Mouse (Mus musculus) fibroblast of lung, adult 2 months (primary cell): ENCODE data around the gene Dgkq.
A peak's percentile ranks its signal among the peaks of the same experiment; 100 is the strongest.
"Not testable (repeated sequence)": the region's sequence is repeated elsewhere in the genome, so short reads cannot be mapped to it uniquely, and the experiment has no call there.

ENCODE experiments used
- DNase-seq: peaks from one replicate; pipeline ENCODE4 v3.0.0-alpha.2; 2011; ENCODE audit warnings: low read depth

The Dgkq gene

DNA sequence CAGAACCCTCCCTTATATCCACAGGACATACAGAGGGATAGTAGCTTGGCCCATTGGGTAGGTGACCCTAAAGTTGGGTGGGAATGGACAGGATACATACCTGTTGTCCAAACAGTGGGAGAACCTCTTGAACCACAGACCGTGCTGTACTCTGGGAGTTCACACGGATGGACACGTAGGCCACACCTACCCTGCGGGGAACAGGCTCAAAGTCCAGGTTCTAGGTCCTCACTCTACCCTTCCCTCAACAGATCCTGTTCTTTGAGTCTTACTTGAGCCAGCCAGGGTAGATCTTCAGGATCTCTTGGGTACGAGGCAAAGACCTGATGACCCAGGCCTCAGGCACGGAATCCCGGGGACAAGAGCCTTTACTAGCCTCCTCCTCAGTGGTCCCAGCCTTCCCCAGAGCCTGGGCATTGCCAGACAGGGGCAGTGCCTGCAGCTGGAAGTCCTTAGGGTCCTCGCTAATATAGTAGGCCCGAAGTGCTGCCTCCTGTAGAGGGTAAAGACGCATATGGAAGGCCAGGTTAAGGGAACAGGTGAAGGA, 15.0 kb downstream of the Dgkq start:
- DNase-seq, result no peak

DNA sequence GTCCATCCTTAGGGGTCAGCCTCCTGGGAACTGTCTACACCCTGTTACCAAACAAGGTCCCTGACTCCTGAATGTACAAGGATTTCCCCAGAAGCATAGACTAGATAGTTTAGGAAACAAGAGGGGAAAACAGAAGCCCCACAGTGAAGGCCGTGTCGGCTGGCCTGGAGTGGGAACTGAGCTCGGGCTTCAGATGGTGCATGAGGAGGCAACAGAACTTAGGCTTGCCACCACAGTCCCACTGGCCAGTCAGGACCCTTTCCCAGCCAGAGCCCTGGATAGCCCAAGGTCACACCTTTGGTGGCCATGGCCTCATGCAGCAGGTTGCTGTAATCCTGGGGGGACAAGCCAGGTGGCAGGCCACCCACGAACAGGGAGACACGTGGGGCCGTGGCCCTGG, 16.1 kb downstream of the Dgkq start:
- no peak for DNase-seq

DNA sequence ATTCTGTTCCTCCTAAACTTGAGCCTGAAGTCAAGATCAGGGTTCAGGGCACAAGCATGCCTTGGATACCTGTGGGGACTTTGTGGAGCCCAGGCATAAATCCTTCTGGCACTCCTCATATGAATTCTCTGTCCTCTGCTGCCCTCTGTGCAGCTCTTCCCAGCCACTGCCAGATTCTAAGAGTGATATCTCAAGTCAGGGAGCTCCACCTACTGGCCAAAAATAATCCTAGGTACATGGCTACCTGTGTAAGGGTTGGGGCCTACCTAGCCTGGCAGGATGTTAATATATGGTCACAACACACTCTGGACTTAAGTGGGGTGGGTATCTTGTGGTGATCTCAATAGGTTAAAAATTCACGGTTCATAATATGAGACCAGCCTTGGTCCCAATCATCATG, 17.6 kb downstream of the Dgkq start:
- DNase-seq, result no peak

DNA sequence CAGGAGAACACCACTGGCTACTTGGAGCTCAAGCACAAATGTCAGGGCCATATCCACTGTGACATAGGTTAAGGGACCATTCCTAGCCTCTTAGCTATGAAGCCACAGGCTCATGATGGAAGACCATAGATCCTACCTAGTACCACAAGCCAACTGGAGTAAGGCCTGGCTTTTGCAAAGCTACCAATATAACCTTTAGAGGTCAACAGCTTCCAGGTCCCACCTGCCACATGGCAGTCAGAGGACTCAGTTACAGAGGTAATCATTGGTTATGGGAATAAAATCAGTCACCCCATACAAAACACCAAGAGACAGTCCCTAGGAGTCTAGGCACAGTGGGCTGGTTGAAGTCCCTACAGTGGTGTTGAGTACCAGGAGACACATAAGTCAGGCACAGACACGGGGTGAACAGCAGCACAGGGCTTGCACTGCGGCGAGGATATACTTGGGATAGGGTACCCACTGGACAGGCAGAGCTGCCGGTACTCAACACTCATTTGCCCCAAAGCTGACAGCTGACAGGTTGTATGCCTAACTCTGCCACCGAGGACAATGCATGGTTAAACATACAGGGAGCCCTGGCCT, 18.2 kb downstream of the Dgkq start:
- no peak for DNase-seq

DNA sequence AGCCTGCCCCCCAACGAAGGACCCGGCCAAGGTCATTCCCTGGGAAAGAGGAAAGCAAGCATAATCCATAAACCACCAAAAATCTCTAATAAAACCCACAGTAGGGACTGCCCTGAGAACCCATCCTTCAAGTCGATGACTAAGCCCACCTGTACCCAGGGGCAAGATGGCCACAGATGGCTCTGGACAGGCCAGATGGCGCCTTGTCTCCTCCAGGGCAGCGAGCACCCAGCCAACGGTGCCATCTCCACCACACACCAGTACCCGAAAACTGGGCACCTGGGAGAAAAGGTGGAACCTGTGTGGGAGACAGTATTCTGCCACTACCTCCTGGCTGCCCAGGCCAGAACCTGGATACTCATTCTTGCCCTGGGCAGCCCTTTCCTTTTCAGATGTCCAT, 19.1 kb downstream of the Dgkq start:
- DNase-seq, result no peak

DNA sequence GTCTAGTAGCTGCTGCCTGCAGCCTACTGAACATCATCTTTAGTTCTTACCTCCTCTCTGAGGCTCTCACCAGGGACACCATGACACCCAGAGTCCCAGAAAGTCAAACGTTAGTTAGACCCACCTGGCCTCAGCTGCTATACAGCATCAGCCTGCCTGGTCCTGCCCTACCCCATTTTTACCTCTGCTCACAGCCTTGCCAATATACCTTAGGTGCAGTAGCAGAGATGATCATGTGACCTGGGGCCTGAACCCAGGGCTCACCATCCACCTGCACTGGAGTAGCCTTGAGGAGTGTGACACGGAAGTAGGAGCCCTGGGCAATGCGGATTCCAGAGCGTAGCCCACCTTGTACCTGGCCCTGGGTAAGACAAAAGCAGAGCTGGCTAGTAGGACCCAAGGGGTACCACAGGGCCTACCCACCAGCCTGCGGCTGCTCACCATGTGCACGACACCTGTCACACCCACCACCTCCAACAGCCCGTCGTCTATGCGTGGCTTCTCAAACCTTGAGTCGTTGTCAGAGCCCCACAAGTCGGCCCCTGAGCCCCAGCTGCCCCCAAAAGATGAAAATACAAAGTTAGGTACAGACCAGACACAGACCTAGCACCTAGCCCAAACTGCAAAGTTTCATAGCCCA, 20.4 kb downstream of the Dgkq start:
- DNase-seq, result no peak

DNA sequence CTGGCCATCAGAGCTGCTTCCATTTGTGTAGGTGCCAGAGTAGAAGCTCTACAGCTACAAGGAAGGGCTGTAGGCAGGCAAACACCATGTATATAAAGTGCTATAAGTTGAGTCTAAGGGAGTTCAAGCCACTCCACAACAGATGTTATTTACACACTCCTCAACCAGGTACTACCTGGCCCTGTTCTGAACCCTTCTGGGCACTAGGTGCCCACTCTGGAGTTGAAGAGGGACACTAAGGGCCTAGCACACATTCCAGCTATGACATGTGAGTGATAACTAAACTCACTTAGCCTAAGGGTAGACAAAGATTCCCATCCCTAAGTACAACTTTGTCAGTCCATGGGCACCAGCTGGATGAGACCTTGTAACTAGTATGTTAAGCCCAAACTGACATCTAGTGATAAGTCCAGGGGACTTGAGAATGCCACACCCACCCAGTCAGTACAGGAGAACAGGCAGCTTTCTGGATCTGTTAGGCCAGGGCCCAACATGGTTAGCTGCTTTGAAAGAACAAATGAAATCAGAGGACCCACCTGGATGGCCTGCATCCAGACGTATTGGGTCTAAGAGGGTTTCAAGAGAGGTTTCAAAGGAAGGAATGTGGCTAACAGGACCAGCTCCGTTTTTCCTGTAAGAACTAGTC, 21.5 kb downstream of the Dgkq start:
- DNase-seq, result no peak

DNA sequence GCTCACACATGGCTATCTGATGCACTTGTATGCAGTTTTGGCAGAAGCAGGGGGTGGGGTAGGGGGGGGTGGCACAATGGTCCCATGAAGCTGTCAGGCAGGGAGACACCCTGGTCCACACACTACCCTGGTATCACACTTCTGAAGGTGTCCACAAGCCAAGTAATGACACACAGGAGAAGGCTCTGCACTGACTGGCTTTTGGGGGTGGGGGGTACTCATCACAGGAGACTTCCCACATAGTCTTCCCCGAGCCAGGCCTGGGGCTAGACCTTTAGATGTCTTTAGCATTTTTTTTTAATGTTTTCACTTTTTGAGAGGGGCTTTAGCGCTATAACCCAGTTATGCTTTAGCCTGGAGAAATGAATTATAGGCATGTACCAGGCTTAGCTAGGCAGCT, 22.2 kb downstream of the Dgkq start:
- DNase-seq, result no peak

DNA sequence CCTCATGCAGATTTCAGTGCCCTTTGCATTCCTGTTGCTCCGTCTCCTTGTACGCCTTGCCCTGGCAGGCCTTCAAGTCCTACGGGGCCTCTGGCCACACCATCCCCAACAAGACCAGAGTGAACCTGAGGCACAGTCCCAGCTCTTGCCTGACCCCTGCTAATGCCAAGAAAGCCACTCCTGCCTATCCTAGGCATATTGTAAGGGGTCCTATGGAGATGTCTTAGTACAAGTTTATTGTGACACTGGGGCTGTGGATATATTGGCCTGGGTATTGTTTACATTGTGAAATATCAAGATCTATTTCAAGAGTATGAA, 23.2 kb downstream of the Dgkq start:
- DNase-seq, result no peak

DNA sequence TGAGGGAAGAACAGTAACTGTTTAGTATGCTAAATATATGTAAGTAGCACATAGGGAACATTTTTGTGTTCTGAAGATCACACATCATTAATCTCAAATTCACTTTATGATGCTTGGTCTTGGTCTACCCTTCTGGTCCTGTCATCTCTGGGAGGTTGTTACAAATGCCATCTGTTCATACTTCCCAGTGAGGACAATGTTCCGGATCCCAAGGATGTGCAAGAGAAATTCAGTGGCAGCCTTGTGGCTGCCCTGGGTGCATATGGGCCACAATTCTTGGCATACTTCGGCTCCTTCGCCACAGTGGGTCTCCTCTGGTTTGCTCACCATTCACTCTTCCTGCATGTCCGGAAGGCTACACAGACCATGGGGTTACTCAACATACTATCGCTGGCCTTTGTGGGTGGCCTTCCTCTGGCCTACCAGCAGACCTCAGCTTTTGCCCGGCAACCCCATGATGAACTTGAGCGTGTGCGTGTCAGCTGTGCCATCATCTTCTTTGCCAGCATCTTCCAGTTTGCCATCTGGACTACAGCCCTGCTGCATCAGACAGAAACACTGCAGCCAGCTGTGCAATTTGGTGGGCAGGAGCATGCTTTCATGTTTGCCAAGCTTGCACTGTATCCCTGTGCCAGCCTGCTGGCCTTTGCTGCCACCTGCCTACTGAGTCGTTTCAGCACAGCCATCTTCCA, 23.7 kb downstream of the Dgkq start:
- no peak for DNase-seq

DNA sequence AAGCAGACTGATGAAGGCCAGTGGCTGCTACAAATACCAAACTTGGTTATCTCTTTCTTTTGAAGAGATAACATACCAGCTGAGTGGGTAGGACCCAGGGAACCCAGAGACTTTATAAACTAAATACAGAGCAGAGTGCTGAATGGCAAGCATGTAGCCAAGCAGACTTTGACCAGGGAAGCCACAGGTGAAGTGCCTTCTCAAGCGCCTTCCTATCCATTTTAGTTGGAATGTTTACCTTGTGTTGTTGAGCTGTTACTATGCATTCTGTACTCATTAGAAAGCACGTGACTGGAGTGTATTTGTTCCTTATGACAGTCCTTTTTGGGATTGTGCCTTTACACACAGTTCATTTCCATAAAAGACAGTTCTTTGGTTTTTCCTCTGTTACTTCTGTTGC, 25.8 kb downstream of the Dgkq start:
- no peak for DNase-seq

DNA sequence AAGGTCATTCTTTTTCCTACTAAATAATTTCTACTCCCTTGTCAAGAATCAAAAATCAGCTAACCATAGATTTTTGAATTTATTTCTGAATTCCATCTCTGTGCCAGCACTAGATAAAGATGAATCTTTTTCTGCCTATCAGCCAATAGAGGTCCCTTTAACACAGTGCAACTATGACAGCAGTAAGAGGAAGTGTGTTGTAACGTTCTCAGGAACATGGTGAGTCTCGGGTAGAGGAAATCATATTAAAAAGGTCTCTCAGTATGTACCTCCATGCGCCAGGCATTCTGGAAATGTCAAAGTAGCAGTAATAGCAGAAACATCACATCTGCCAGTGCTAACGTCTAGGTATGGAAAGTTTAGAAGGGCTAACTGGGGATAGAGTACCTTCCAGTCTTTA, 33.3 kb downstream of the Dgkq start:
- DNase-seq, result no peak

DNA sequence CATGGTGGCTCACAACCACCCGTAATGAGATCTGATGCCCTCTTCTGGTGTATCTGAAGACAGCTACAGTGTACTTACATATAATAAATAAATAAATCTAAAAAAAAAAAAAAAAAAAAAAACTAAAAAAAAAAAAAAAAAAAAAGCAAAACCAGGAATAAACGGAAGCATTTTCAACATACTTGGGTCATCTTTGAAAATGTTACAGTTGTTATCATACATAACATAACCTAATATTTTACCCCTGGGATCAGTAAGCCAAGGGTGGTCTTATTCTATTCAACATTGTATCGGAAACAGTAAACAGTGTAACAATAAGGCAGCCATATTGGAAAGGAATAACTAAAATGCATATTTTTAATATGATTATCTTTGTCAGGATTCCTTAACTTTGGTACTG, 35.4 kb downstream of the Dgkq start:
- not testable (repeated sequence) for DNase-seq

DNA sequence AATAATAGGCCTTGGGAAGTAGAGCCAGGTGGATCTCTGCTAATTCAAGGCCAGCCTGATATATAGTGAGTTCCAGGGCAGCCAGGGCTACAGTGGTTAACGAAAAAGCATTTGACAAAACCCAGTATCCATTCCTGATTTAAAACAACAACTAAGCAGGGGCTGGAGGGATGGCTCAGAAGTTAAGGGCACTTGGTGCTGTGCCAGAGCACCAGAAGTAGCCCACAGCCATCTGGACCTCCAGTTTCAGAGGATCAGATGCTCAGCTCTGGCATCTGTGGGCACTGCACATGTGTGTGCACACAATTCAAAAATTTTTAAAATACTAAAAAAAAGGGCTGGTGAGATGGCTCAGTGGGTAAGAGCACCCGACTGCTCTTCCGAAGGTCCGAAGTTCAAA, 35.8 kb downstream of the Dgkq start:
- DNase-seq, result no peak

DNA sequence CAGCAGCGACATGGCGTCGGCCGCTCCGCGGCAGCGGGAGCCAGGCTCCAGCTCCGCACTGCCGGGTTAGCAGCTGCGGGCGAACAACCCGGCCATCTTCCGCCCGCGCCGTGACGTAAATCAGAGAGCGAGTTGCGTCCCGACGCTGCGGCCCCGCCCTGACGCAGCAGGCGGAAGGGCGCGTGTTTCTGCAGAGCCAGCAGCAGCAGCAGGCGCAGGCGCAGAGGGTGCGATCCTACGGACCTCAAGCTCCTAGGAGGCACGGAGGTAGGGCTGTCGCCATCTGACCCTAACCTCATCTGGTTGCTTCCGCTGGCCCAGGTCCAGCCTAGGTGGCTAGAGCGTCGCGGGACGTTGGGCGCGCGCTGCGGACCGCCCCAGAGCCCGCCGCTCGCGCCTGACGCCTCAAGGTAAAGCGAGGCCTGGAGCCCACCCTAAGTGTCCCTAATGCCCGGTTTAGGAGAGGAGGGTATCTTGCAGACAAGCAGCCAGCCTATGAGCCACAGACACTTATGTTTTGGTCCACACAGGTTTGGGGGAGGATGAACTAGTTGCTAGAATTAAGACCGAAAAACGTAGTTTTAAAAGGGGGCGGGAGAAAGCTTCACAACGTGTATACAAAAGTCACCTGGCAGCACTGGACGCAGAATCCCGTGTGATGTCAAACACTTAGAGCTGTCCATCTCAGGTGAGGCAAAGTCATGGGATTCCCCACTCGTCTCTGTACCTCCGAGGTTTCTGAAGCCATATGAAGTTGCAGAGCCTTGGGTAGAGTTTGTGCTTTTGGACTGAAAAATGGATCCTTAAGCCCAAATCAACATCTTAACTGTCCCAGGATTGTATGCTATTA, 39.6 kb downstream of the Dgkq start, which contains the start of the genes Gak and Tmem175:
Gak (minus strand) TSS at position 122 of the 850 bp plus-strand sequence.
Tmem175 (plus strand) TSS at position 137 of the 850 bp plus-strand sequence.
- DNase-seq, result peak; percentile 80

DNA sequence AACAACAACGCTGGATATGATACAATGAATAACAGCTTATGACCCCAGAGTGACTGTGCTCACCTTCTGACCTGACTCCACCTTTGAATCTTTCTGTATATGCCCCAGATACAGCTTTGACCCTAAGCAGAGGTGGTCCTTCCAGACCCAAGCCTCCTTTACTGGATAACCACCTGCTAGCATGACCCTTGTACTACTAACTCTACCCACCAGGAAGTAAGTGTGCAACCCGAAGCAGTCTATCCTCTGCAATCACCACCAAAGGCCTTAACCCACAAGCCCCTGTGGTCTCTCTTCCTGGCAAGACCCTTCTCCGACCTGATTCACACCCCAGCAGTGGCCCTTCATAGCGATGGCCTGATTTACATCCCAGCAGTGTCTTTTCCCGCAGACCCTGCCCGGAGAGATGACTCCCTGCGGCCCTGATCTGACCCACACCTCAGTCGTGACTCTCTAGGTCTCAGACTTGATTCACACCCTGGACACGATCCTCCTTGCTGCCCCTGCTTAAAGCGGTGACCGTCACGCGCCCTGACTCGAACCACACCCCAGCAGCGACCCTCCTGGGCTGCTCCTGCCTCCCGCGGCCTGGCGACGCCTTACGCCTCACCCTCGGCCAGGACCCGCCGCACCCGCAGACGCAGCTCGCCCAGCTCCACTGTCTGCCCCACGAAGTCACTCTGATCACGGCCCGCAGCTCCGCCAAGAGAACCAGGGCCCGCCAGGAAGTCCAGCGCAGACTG, 40.4 kb downstream of the Dgkq start:
- no peak for DNase-seq

DNA sequence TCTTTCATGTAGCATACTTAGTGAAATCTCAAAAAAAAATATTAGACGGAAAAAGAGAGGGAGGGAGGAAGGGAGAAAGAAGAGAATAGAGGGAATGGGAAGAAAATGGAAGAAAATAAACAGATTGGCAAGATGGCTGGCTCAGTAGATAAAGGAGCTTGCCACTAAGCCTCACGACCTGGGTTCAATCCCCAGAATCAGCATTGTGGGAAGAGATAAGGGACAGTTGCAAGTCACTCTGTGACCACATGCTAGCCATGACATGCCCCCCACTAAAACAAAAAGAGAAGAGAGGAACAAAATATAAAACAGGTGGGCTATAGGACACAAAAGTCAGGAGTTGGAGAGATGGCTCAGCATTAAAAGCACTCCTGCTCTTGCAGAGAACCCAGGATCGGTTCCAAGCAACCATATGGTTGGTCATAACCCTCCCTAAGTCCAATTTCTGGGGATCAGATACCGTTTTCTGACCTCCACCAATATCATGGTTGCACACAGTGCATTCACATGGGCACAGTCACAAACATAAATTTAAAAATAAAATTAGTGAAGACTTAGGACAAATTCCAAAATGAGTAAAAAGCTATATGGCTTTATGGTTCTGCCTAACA, 43.3 kb downstream of the Dgkq start:
- DNase-seq, result no peak

DNA sequence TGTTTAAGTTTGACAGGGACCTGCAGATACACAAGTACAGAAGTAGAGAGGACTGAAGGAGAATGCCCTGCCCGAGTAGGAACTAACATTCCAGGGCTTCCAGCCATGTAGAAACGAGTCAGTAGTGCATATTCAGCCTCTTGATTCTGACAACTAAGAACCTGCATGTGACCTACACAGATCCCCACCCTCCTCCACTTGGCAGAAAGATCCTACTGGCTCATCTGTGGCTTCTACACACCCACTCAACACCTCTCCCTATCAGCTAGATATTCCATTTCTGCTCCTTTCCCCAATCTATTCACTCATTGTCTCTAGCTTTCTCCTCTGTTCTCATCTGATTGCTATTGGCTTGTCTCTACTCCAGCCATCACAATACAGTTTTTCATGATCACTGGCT, 47.6 kb downstream of the Dgkq start:
- no peak for DNase-seq

DNA sequence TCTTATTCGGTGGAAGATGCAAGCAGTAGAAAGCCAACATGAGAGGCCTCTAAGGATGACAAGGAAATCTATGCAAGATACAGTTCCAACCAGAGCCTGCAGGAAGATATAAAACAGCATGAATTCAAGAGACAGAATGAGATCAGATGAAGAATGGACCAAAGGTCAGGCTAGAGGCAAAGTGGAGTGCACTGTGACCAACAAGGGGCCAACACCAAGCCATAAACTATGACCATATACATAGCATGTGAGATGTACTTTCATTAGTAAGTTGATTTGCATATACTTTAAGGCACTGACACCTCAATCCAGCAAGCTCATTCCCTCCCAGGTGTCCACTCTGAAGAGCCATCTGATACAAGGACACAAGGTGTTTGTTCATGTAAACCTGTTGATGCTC, 59.0 kb downstream of the Dgkq start:
- DNase-seq, result no peak

DNA sequence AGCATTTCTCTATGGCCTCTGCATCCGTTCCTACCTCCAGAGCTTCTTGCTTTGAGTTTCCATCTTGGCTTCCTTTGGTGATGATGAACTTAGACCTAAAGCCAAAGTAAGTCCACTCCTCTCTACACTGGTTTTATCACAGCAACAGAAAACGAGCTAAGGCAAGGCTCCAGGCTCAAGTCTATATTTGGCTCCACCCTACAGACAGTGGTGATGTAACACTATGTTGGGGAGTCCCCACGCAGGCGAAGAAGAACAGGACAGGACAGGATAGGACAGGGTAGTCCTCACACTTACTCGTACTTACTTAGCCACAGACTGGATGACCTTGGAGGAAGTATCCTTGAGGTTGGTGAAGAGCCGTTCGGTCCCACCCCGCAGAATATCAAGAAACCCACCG, 66.9 kb downstream of the Dgkq start:
- no peak for DNase-seq

DNA sequence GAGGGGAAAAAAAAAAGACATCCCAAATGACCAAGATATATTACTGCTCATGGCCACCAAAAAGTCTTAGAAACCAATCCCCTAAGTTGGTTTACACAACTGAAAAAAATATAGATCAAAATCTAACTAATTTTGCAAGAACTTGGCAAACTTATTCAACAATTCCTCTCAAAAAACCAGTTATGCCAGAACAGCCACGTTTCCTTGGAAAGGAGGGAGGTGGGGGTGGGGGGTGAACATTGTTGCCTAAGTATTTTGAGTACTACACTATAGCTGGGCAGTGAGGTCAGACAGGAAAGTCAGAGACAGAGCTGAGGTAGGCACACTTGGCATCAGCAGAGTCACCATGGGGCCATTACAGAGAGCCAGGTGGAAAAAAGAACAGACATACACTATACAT, 69.5 kb downstream of the Dgkq start:
- DNase-seq, result no peak
